Mouse (Mus musculus) forebrain, embryonic 13.5 days (tissue): ENCODE data around the gene B4galt3. TPM values are rescaled to one million over a fixed set of nuclear protein-coding genes. Genes with fewer than 3 reads are reported as not detected.

Experiments
- ATAC-seq: fragments of 200-750 bp; cut with Nextera tagmentation; 2 replicates; pipeline ENCODE4 v1.8.0; 2017
- H3K27ac ChIP-seq: fragments of 300-500 bp; sonication (generic); 2 replicates; pipeline ENCODE4 v1.5.1; 2015; ENCODE audit warnings: inconsistent platforms, mild to moderate bottlenecking, moderate library complexity
- H3K27me3 ChIP-seq: fragments of 300-500 bp; sonication (generic); 2 replicates; pipeline ENCODE4 v1.6.1; 2015; ENCODE audit warnings: mild to moderate bottlenecking, inconsistent platforms
- H3K36me3 ChIP-seq: fragments of 300-500 bp; sonication (generic); 2 replicates; pipeline ENCODE4 v1.6.1; 2015; ENCODE audit warnings: mild to moderate bottlenecking, inconsistent platforms; ENCODE audit not compliant: poor library complexity, severe bottlenecking
- H3K4me1 ChIP-seq: fragments of 300-500 bp; sonication (generic); 2 replicates; pipeline ENCODE4 v1.6.1; 2015; ENCODE audit warnings: inconsistent platforms
- H3K4me2 ChIP-seq: fragments of 300-500 bp; sonication (generic); 2 replicates; pipeline ENCODE4 v1.6.1; 2015; ENCODE audit warnings: inconsistent platforms, mild to moderate bottlenecking, moderate library complexity
- H3K4me3 ChIP-seq: fragments of 300-500 bp; sonication (generic); 2 replicates; pipeline ENCODE4 v1.5.1; 2015; ENCODE audit warnings: mild to moderate bottlenecking, inconsistent platforms
- H3K9ac ChIP-seq: fragments of 300-500 bp; sonication (generic); 2 replicates; pipeline ENCODE4 v1.6.1; 2015; ENCODE audit warnings: mild to moderate bottlenecking, inconsistent platforms
- H3K9me3 ChIP-seq: fragments of 300-500 bp; sonication (generic); replicated peaks from 2 replicates; pipeline ENCODE4 v1.6.1; 2016; ENCODE audit warnings: inconsistent platforms
- WGBS: fragments of 180-500 bp; shearing (Covaris S2); methylation state at CpG from one replicate; pipeline ENCODE4 v1.1.7; 2015; 5-methylcytosine and 5-hydroxymethylcytosine counted together
- polyA plus RNA-seq: library from polyadenylated mRNA; unstranded; fragments of >200 nt; fragmentation: Nextera tagmentation; extraction: Ambion mirVana; gene quantifications from 2 replicates; pipeline ENCODE4 v1.2.1, GENCODE M21; 2015

Gene B4galt3
- polyA plus RNA-seq, 1 experiment from 2014 or later = 95.3 TPM

- H3K4me1 ChIP-seq = peaks cover 53% of the 10 kb centered on the region
- peak overlapping the region; percentile 62 for H3K27ac ChIP-seq
- H3K4me3 ChIP-seq = peak overlapping the region; percentile 75
- peak; percentile 93 for ATAC-seq
- peak overlapping the region; percentile 73 for H3K4me2 ChIP-seq
- peak overlapping the region; percentile 87 for H3K9ac ChIP-seq
- H3K27me3 ChIP-seq = no peaks in the 10 kb centered on the region
- peaks cover 31% of the 10 kb centered on the region for H3K36me3 ChIP-seq
- H3K9me3 ChIP-seq = no peaks in the 10 kb centered on the region
- under 1% methylated on average over 41 of the region's 41 CpGs for WGBS
Observed at GRCm38 (mm10) chr1:171246709-171247452, 23.2 kb upstream of the B4galt3 start.

DNA sequence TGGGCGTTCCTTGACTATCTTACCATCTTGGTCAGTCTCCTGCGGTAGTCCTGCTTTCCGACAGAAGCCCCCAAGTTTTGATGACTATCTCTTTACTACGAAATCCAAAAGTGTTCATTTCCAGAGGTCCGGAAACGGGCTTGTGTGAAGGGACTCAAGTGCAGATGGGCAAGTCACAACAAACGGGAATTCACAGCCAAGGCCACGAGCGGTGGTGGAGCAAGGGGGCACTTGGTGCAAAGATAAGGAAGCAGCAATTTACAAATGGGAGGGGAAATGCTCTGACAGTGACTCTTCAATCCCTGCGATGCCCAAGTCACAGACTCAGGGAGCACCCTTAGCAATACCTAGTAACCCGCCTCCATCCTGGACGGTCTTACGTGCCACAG lies 22.7 kb upstream of the B4galt3 start:
- Histone ChIP-seq H3K4me2 (peak overlapping the region; percentile 73), H3K27me3 (no peaks in the 10 kb centered on the region), H3K9me3 (no peaks in the 10 kb centered on the region), H3K27ac (peak overlapping the region; percentile 55), H3K36me3 (peaks cover 27% of the 10 kb centered on the region), H3K4me1 (peaks cover 58% of the 10 kb centered on the region), H3K4me3 (peak overlapping the region; percentile 75), H3K9ac (peak overlapping the region; percentile 38)
- ATAC-seq = peak; percentile 2; the same call in 1 of the 2 replicates
- WGBS = 17% methylated on average over 13 of the region's 13 CpGs

DNA sequence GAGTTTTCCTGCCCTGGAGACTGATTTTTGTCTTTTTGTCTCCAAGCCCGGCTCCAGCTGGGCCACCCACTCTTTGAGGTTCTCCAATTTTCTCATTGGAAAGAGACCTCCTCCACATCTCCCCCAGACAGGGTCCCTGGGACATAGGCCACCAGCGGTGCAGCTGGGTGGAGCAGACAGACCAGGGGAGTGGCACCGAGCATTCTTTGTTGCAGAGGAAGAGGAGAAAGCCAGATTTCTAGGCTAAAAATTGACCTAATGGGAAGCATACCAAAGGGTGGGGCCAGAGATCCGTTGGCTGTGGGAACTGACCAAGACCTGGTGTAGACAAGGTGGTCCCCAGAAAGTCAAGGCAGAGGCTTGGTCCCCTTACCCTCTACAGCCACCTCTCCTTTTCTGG lies 22.2 kb upstream of the B4galt3 start:
- H3K4me3 ChIP-seq = 0 out of 2 replicates have a peak overlapping the region, but pooled peaks have one; percentile 75

GRCm38 (mm10) chr1:171248386-171249226 lies 21.5 kb upstream of the B4galt3 start:
- Histone ChIP-seq H3K4me3 (no peak overlapping the region), H3K4me1 (peaks cover 61% of the 10 kb centered on the region), H3K27ac (no peak overlapping the region), H3K9ac (no peak overlapping the region), H3K27me3 (no peaks in the 10 kb centered on the region), H3K36me3 (peaks cover 15% of the 10 kb centered on the region), H3K9me3 (no peaks in the 10 kb centered on the region), H3K4me2 (no peak overlapping the region)
- no peak for ATAC-seq
- WGBS = 30% methylated on average over 3 of the region's 3 CpGs

More for the DNA sequence above, 22.2 kb upstream of the B4galt3 start:
- 0 out of 2 replicates have a peak overlapping the region, but pooled peaks have one; percentile 17 for H3K27ac ChIP-seq
- no peaks in the 10 kb centered on the region for H3K9me3 ChIP-seq
- no peaks in the 10 kb centered on the region for H3K27me3 ChIP-seq
- no peak for ATAC-seq
- peaks cover 22% of the 10 kb centered on the region for H3K36me3 ChIP-seq
- H3K4me1 ChIP-seq = peaks cover 61% of the 10 kb centered on the region
- 28% methylated on average over 4 of the region's 4 CpGs for WGBS
- peak overlapping the region; percentile 73 for H3K4me2 ChIP-seq
- peak overlapping the region; percentile 38; the same call in 1 of the 2 replicates for H3K9ac ChIP-seq

DNA sequence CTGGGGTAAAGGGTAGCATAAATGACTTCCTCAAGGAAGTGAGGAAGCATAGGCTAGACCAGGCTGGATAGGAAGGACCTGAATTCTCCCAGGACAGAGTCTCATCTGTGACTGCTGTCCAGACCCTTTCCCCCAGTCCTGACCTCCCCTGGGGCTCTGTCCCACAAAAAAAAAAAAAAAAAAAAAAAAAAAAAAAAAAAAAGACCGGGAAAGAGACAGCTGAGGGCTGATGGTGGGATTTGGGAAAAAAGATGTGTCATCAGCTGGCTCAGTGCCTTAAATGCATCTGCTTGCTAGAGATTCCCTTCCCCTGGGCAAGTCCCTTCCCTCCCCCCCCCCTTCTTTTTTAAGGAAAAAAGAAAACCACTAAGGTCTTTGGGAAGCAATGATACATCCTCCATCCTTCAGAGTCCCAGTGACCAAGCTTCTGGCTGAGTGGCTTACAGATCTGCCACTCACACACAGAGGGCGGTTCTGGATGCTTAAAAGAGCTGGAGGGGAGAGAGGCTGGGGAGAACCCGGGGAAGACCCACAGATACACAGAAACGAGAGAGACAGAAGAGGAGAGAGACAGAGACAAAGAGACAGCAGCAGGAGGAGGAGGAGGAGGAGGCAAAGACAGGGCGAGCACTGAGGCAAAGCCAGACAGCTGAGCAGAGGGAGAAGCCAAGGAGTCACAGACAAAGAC lies 20.1 kb upstream of the B4galt3 start, which contains the start of gene Adamts4:
TSS of gene Adamts4 (plus strand) at position 509 of the 688 bp plus-strand sequence.
- Histone ChIP-seq H3K27me3 (no peaks in the 10 kb centered on the region), H3K27ac (peak within 1 kb of the TSS; percentile 78), H3K4me2 (peak within 1 kb of the TSS; percentile 59), H3K4me1 (peaks cover 61% of the 10 kb centered on the region), H3K9me3 (no peaks in the 10 kb centered on the region), H3K9ac (peak within 1 kb of the TSS; percentile 56), H3K36me3 (peaks cover 5% of the 10 kb centered on the region), H3K4me3 (peak within 1 kb of the TSS; percentile 33)
- WGBS = 18% methylated on average over 5 of the region's 5 CpGs
- 0 out of 2 replicates have a peak, but pooled peaks have one; percentile 25 for ATAC-seq

- Histone ChIP-seq H3K27me3 (no peaks in the 10 kb centered on the region), H3K36me3 (no peaks in the 10 kb centered on the region), H3K4me2 (peak within 1 kb of the TSS; percentile 59), H3K9ac (peak within 1 kb of the TSS; percentile 56), H3K4me1 (peaks cover 54% of the 10 kb centered on the region), H3K9me3 (no peaks in the 10 kb centered on the region), H3K4me3 (peak within 1 kb of the TSS; percentile 33), H3K27ac (peak within 1 kb of the TSS; percentile 78)
- 17% methylated on average over 24 of the region's 26 CpGs for WGBS
- ATAC-seq = peak; percentile 50
Observed at GRCm38 (mm10) chr1:171250680-171251593, 19.2 kb upstream of the B4galt3 start, which contains the start of gene Ndufs2. TSS of gene Ndufs2 (minus strand) at chr1:171251388.

GRCm38 (mm10) chr1:171251594-171252324 lies 18.4 kb upstream of the B4galt3 start:
- Histone ChIP-seq H3K36me3 (peaks cover 5% of the 10 kb centered on the region; the same call in 1 of the 2 replicates), H3K9ac (peak overlapping the region; percentile 56)
- no peak for ATAC-seq

GRCm38 (mm10) chr1:171252415-171252814 lies 17.7 kb upstream of the B4galt3 start:
- Histone ChIP-seq H3K4me3 (peak overlapping the region; percentile 33), H3K9me3 (no peaks in the 10 kb centered on the region), H3K36me3 (peaks cover 6% of the 10 kb centered on the region; the same call in 1 of the 2 replicates), H3K27me3 (no peaks in the 10 kb centered on the region), H3K9ac (peak overlapping the region; percentile 56), H3K27ac (peak overlapping the region; percentile 78; the same call in 1 of the 2 replicates), H3K4me2 (peak overlapping the region; percentile 59), H3K4me1 (peaks cover 48% of the 10 kb centered on the region)
- no peak for ATAC-seq
- WGBS = 43% methylated on average over 17 of the region's 17 CpGs

More at GRCm38 (mm10) chr1:171251594-171252324, 18.4 kb upstream of the B4galt3 start:
- no peaks in the 10 kb centered on the region for H3K9me3 ChIP-seq
- H3K27ac ChIP-seq = peak overlapping the region; percentile 78; the same call in 1 of the 2 replicates
- 6% methylated on average over 13 of the region's 13 CpGs for WGBS
- H3K4me2 ChIP-seq = peak overlapping the region; percentile 59
- peak overlapping the region; percentile 33 for H3K4me3 ChIP-seq
- no peaks in the 10 kb centered on the region for H3K27me3 ChIP-seq
- H3K4me1 ChIP-seq = peaks cover 49% of the 10 kb centered on the region

GRCm38 (mm10) chr1:171256095-171256818 lies 13.9 kb upstream of the B4galt3 start:
- 90% methylated on average over 24 of the region's 24 CpGs for WGBS
- H3K4me3 ChIP-seq = no peak overlapping the region
- H3K4me1 ChIP-seq = peaks cover 15% of the 10 kb centered on the region
- H3K9ac ChIP-seq = no peak overlapping the region
- ATAC-seq = no peak
- H3K4me2 ChIP-seq = no peak overlapping the region
- no peak overlapping the region for H3K27ac ChIP-seq
- H3K27me3 ChIP-seq = no peaks in the 10 kb centered on the region
- H3K36me3 ChIP-seq = peaks cover 11% of the 10 kb centered on the region; the same call in 1 of the 2 replicates
- no peaks in the 10 kb centered on the region for H3K9me3 ChIP-seq
